Mouse (Mus musculus) kidney, embryonic 15.5 days (tissue): ENCODE measurements around the gene Aff1. TPM values are rescaled to one million over a fixed set of nuclear protein-coding genes. Genes with fewer than 3 reads are reported as not detected.
A peak's percentile ranks its signal among the peaks of the same experiment; 100 is the strongest.

ENCODE experiments used
- ATAC-seq: fragments of 200-750 bp; cut with Nextera tagmentation; replicated peaks from 2 replicates; pipeline ENCODE4 v1.8.0; 2017; ENCODE audit warnings: moderate TSS enrichment; ENCODE audit not compliant: low FRiP score
- H3K27ac ChIP-seq: fragments of 300-500 bp; sonication (generic); 2 replicates; pipeline ENCODE4 v1.5.1; 2015; ENCODE audit warnings: mild to moderate bottlenecking, inconsistent platforms
- H3K27me3 ChIP-seq: fragments of 300-500 bp; sonication (generic); 2 replicates; pipeline ENCODE4 v1.6.1; 2015; ENCODE audit warnings: inconsistent platforms
- H3K36me3 ChIP-seq: fragments of 300-500 bp; sonication (generic); 2 replicates; pipeline ENCODE4 v1.6.1; 2015; ENCODE audit warnings: inconsistent platforms
- H3K4me1 ChIP-seq: fragments of 300-500 bp; sonication (generic); 2 replicates; pipeline ENCODE4 v1.6.1; 2015; ENCODE audit warnings: inconsistent platforms
- H3K4me2 ChIP-seq: fragments of 300-500 bp; sonication (generic); 2 replicates; pipeline ENCODE4 v1.6.1; 2015; ENCODE audit warnings: moderate library complexity, mild to moderate bottlenecking, inconsistent platforms
- H3K4me3 ChIP-seq: fragments of 300-500 bp; sonication (generic); replicated peaks from 2 replicates; pipeline ENCODE4 v1.5.1; 2015; ENCODE audit warnings: mild to moderate bottlenecking, inconsistent platforms
- H3K9ac ChIP-seq: fragments of 300-500 bp; sonication (generic); 2 replicates; pipeline ENCODE4 v1.6.1; 2015; ENCODE audit warnings: mild to moderate bottlenecking, inconsistent platforms
- H3K9me3 ChIP-seq: fragments of 300-500 bp; sonication (generic); replicated peaks from 2 replicates; pipeline ENCODE4 v1.6.1; 2016; ENCODE audit warnings: inconsistent platforms
- WGBS: fragments of 180-500 bp; shearing (Covaris S2); methylation state at CpG from one replicate; pipeline ENCODE4 v1.1.7; 2015; ENCODE audit warnings: mixed read lengths; 5-methylcytosine and 5-hydroxymethylcytosine counted together
- polyA plus RNA-seq: library from polyadenylated mRNA; unstranded; fragments of >200 nt; fragmentation: Nextera tagmentation; extraction: Ambion mirVana; gene quantifications from 2 replicates; pipeline ENCODE4 v1.2.1, GENCODE M21; 2015

The Aff1 gene
- polyA plus RNA-seq, 1 experiment from 2014 or later: 12.3 TPM

DNA sequence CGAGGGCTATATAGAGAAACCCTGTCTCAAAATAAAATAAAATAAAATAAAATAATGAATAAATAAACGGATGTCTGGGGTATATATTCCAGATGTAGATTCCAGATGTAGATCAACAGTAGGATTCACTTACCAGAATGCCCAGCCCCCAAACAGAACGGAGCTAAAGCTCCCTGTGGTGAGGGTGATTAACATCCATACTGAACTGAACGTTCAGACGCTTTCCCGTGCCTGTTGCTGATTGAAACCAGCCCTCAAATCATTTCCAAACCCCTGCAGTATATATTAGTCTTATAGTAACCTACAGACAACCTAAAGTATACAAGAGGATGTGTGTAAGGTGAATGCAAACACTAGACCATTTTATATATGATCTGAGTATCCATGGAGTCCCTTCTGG lies 17.7 kb upstream of the Aff1 start:
- WGBS: 62% methylated on average over 6 of the region's 6 CpGs
- Histone ChIP-seq H3K9me3 (no peaks in the 10 kb centered on the region), H3K4me3 (no peak overlapping the region), H3K4me2 (no peak overlapping the region), H3K36me3 (no peaks in the 10 kb centered on the region), H3K9ac (no peak overlapping the region), H3K27ac (no peak overlapping the region), H3K4me1 (no peaks in the 10 kb centered on the region), H3K27me3 (no peaks in the 10 kb centered on the region)
- ATAC-seq: no peak

DNA sequence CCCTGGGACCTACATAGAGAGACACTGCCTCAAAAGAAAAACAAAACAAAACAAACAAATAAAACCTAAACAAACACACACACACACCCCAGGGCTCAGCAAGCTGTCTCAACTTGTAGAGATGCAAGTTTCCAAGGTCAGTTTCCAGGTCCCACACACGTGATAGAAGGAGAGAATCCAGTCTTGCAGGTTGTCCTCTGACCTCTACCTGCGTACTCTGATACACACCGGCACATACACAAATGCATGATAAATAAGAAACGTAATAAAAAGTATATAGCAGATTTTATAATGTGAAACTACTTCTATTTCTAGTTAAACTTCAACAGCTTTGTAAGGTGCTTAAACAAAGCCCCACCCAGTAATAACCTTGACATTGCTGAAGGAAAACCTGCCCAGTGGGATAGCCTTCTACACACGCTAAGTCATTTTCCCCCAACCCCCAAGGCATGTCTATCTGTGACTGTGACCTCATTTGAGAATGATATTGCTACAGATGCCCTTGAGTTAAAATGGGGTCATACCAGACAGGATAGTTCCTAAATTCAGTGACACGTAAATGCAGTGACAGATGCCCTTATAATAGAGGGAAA lies 15.8 kb upstream of the Aff1 start:
- H3K27me3 ChIP-seq: no peaks in the 10 kb centered on the region
- 79% methylated on average over 6 of the region's 6 CpGs for WGBS
- H3K4me3 ChIP-seq: no peak overlapping the region
- no peak overlapping the region for H3K9ac ChIP-seq
- no peak overlapping the region for H3K27ac ChIP-seq
- no peaks in the 10 kb centered on the region for H3K4me1 ChIP-seq
- no peak overlapping the region for H3K4me2 ChIP-seq
- no peaks in the 10 kb centered on the region for H3K9me3 ChIP-seq
- H3K36me3 ChIP-seq: no peaks in the 10 kb centered on the region
- ATAC-seq: no peak

DNA sequence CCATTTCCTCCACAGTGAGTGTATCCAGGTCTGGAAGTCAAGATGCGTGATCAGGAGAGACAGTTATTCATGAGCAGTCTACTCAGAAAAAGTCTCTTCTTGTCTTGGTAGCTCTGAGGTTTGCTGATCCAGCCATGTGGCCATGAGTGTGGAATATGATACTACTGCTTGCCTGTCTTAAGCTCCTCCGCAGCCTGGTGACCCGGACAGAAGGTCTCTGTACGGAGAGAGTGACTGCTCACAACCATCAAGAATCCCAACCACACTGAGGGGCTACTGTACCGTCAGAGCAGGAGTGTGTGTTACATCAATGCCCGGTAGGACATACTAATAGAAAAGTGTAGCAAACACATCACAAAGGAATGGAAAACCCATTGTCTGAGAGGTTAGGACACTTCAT lies 14.3 kb upstream of the Aff1 start:
- peak; percentile 65 for ATAC-seq
- Histone ChIP-seq H3K4me1 (no peaks in the 10 kb centered on the region), H3K9me3 (no peaks in the 10 kb centered on the region), H3K36me3 (no peaks in the 10 kb centered on the region), H3K4me2 (no peak overlapping the region), H3K4me3 (no peak overlapping the region), H3K27me3 (no peaks in the 10 kb centered on the region), H3K9ac (no peak overlapping the region), H3K27ac (no peak overlapping the region)
- WGBS: 52% methylated on average over 6 of the region's 6 CpGs

GRCm38 (mm10) chr5:103678974-103679373 lies 13.2 kb upstream of the Aff1 start:
- no peaks in the 10 kb centered on the region for H3K36me3 ChIP-seq
- no peak overlapping the region for H3K4me3 ChIP-seq
- WGBS: 92% methylated on average over 5 of the region's 5 CpGs
- no peaks in the 10 kb centered on the region for H3K27me3 ChIP-seq
- H3K4me2 ChIP-seq: no peak overlapping the region
- no peak for ATAC-seq
- no peak overlapping the region for H3K27ac ChIP-seq
- H3K9me3 ChIP-seq: no peaks in the 10 kb centered on the region
- H3K9ac ChIP-seq: no peak overlapping the region
- no peaks in the 10 kb centered on the region for H3K4me1 ChIP-seq

- Histone ChIP-seq H3K9me3 (no peaks in the 10 kb centered on the region), H3K27ac (no peak overlapping the region)
- WGBS: 48% methylated on average over 4 of the region's 4 CpGs
Observed at GRCm38 (mm10) chr5:103680381-103680780, 11.8 kb upstream of the Aff1 start.

DNA sequence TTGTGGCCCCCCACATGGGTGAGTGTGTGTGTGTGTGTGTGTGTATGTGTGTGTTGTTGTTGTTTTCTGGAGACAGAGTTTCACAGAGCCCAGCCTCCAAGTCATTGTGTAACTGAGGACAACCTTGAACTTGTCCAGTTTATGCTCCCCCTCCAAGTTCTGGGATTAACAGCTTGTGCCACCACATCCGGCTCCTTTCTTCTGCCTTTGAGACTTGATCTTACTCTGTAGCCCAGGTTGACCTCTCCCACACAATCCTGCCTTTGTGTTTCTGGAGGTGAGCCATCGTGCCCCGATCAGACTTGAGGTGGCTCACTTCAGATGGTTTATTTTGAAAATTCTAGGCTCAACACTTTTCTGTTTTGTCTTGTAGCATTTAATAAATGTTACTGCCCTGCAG lies 10.3 kb upstream of the Aff1 start:
- 37% methylated on average over 3 of the region's 3 CpGs for WGBS
- Histone ChIP-seq H3K4me2 (no peak overlapping the region), H3K27ac (no peak overlapping the region), H3K4me3 (no peak overlapping the region), H3K36me3 (no peaks in the 10 kb centered on the region), H3K4me1 (no peaks in the 10 kb centered on the region), H3K9me3 (no peaks in the 10 kb centered on the region), H3K27me3 (no peaks in the 10 kb centered on the region), H3K9ac (no peak overlapping the region)
- ATAC-seq: no peak

More at GRCm38 (mm10) chr5:103680381-103680780, 11.8 kb upstream of the Aff1 start:
- Histone ChIP-seq H3K4me3 (no peak overlapping the region), H3K4me1 (no peaks in the 10 kb centered on the region), H3K27me3 (no peaks in the 10 kb centered on the region), H3K9ac (no peak overlapping the region), H3K36me3 (no peaks in the 10 kb centered on the region), H3K4me2 (no peak overlapping the region)
- no peak for ATAC-seq

DNA sequence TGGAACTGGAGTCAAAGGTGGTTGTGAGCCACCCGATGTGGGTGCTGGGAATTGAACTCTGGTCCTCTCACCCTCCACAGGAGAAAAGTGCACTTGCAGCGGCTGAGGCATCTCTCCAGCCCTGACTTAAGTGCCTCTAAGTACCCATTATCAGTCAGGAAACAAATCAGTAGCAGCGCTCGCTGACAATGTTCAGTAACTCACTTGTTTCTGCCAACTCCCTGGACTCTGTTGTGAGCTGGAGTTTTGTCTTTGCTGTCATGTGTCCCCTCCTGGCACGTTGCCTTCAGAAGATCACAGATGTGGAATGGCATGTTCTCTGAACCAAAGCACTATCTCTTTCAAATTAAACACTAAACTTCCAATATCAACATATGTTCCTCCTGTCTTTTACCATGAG lies 2.5 kb upstream of the Aff1 start:
- Histone ChIP-seq H3K27ac (no peak overlapping the region), H3K4me1 (peaks cover 20% of the 10 kb centered on the region), H3K36me3 (no peaks in the 10 kb centered on the region), H3K9ac (no peak overlapping the region), H3K9me3 (no peaks in the 10 kb centered on the region), H3K4me3 (no peak overlapping the region), H3K27me3 (peaks cover 23% of the 10 kb centered on the region), H3K4me2 (no peak overlapping the region)
- no peak for ATAC-seq
- 87% methylated on average over 5 of the region's 5 CpGs for WGBS

GRCm38 (mm10) chr5:103690190-103690589 lies 2.0 kb upstream of the Aff1 start:
- no peak overlapping the region for H3K9ac ChIP-seq
- WGBS: 85% methylated on average over 8 of the region's 8 CpGs
- H3K9me3 ChIP-seq: no peaks in the 10 kb centered on the region
- no peaks in the 10 kb centered on the region for H3K36me3 ChIP-seq
- H3K27me3 ChIP-seq: peaks cover 26% of the 10 kb centered on the region
- H3K27ac ChIP-seq: no peak overlapping the region
- H3K4me3 ChIP-seq: no peak overlapping the region
- peaks cover 20% of the 10 kb centered on the region for H3K4me1 ChIP-seq
- no peak overlapping the region for H3K4me2 ChIP-seq
- ATAC-seq: no peak

GRCm38 (mm10) chr5:103691171-103691570 lies 1.0 kb upstream of the Aff1 start:
- peaks cover 20% of the 10 kb centered on the region for H3K4me1 ChIP-seq
- H3K9me3 ChIP-seq: no peaks in the 10 kb centered on the region
- no peak for ATAC-seq
- peak overlapping the region; percentile 100 for H3K4me2 ChIP-seq
- H3K36me3 ChIP-seq: no peaks in the 10 kb centered on the region
- H3K27me3 ChIP-seq: peaks cover 26% of the 10 kb centered on the region
- no peak overlapping the region for H3K27ac ChIP-seq
- H3K9ac ChIP-seq: no peak overlapping the region
- peak overlapping the region; percentile 62; the same call in 1 of the 2 replicates for H3K4me3 ChIP-seq

GRCm38 (mm10) chr5:103692531-103693040 lies 412 bp downstream of the Aff1 start:
- no peaks in the 10 kb centered on the region for H3K9me3 ChIP-seq
- WGBS: 0% methylated on average over 34 of the region's 34 CpGs
- H3K4me3 ChIP-seq: peak overlapping the region; percentile 62
- peak; percentile 55; the same call in 1 of the 2 replicates for ATAC-seq
- peak overlapping the region; percentile 44 for H3K9ac ChIP-seq
- peaks cover 25% of the 10 kb centered on the region for H3K4me1 ChIP-seq
- no peaks in the 10 kb centered on the region for H3K36me3 ChIP-seq
- H3K27me3 ChIP-seq: peaks cover 26% of the 10 kb centered on the region
- no peak overlapping the region for H3K27ac ChIP-seq
- H3K4me2 ChIP-seq: peak overlapping the region; percentile 100

DNA sequence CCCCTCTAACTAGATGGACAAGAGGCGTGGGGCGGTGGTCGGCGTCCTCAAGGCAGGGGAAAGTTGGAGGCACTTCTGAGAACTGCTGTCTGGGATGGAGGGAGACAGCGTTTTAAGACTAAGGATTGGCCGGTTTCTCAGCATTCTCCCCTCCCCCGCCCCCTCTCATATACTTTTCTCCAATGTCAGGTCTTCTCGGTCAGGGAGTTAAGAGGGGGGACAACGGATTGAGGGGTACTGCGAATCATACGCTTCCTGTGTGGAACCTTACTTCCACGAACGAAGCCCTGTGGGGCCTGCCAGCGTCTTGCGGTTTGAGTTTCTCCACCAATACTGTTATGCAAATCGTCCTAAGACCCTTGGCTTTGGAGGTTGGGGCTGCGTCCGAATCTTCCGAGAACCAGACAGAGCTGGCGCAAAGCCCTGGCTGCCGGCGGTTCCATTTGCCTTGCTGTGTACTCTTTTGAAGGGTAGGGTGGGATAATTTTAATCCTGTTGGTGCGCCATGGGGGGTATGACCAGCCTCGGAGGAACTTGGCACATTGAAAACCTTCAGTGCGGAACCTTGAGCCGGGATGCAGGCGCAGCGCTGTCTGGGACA lies 967 bp downstream of the Aff1 start:
- ATAC-seq: peak; percentile 45
- Histone ChIP-seq H3K9me3 (no peaks in the 10 kb centered on the region), H3K27ac (no peak overlapping the region), H3K4me2 (peak overlapping the region; percentile 100), H3K4me1 (peaks cover 25% of the 10 kb centered on the region), H3K9ac (no peak overlapping the region), H3K27me3 (peaks cover 26% of the 10 kb centered on the region), H3K4me3 (peak overlapping the region; percentile 62), H3K36me3 (no peaks in the 10 kb centered on the region)
- WGBS: under 1% methylated on average over 28 of the region's 28 CpGs

DNA sequence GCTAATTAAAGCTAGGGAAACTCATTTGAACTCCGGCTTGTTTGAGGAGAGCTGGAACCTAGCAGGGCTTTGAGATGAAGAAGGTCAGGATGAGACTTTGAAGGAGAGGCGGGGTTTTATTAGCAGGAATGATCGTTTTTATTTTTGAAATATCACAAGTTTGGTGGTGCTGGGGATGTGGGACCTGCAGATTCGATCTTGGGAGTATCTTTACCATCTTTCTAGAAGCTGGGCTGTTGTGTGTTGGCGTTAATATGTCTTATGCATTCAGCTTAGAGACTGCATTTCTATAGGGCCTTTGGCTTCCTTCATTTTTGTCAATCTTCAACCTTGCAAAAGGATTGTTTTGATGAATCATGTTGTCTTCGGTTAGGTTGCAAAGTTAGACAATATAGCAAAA lies 1.9 kb downstream of the Aff1 start:
- WGBS: 48% methylated on average over 6 of the region's 6 CpGs
- Histone ChIP-seq H3K4me1 (peaks cover 25% of the 10 kb centered on the region), H3K9me3 (no peaks in the 10 kb centered on the region), H3K4me3 (peak overlapping the region; percentile 62), H3K9ac (no peak overlapping the region), H3K27ac (no peak overlapping the region), H3K27me3 (peaks cover 26% of the 10 kb centered on the region), H3K36me3 (no peaks in the 10 kb centered on the region), H3K4me2 (peak overlapping the region; percentile 100)
- ATAC-seq: no peak
